Mouse (Mus musculus) MEL (cell line): ENCODE results near the gene Aox4.

ENCODE experiments used
- CTCF ChIP-seq, 3 experiments: IDR thresholded peaks in 2 of 3; conservative IDR thresholded peaks in 1 of 3; 2 replicates each; pipeline ENCODE4 v1.5.1; 2011 to 2012; ENCODE audit warnings: low read length in 3 of 3, low read depth in 2 of 3, mild to moderate bottlenecking in 2 of 3, improper control_type of control experiment in 1 of 3, inconsistent platforms in 1 of 3, mixed read lengths in 1 of 3, moderate library complexity in 1 of 3; ENCODE audit not compliant: control insufficient read depth in 1 of 3, insufficient read depth in 1 of 3, poor library complexity in 1 of 3, severe bottlenecking in 1 of 3
- ELF1 ChIP-seq: IDR thresholded peaks from 2 replicates; pipeline ENCODE4 v1.6.1; 2014; ENCODE audit warnings: low read depth, mild to moderate bottlenecking, inconsistent platforms, low read length, improper control_type of control experiment, moderate library complexity
- ETS1 ChIP-seq: IDR thresholded peaks from 2 replicates; pipeline ENCODE4 v1.6.1; 2012; ENCODE audit warnings: low read depth, mild to moderate bottlenecking, inconsistent platforms, low read length, improper control_type of control experiment, moderate library complexity
- GATA1 ChIP-seq: IDR thresholded peaks from 2 replicates; pipeline ENCODE4 v1.6.1; 2011; ENCODE audit warnings: low read depth, low read length, improper control_type of control experiment
- HCFC1 ChIP-seq: IDR thresholded peaks from 2 replicates; pipeline ENCODE4 v1.6.1; 2012; ENCODE audit warnings: low read depth, mild to moderate bottlenecking, inconsistent platforms, low read length, improper control_type of control experiment, moderate library complexity
- POLR2A ChIP-seq, 2 experiments: IDR thresholded peaks; 2 replicates each; pipeline ENCODE4 v1.6.1; 2011 to 2012; ENCODE audit warnings: low read length in 2 of 2, mild to moderate bottlenecking in 2 of 2, control low read depth in 1 of 2, improper control_type of control experiment in 1 of 2, low read depth in 1 of 2, moderate library complexity in 1 of 2; ENCODE audit not compliant: control insufficient read depth in 1 of 2, insufficient read depth in 1 of 2, poor library complexity in 1 of 2
- UBTF ChIP-seq: IDR thresholded peaks from 2 replicates; pipeline ENCODE4 v1.6.1; 2012; ENCODE audit warnings: low read depth, mild to moderate bottlenecking, inconsistent platforms, low read length, improper control_type of control experiment, moderate library complexity, borderline replicate concordance; ENCODE audit not compliant: insufficient read depth

- TF ChIP-seq ELF1: no peak
- TF ChIP-seq HCFC1: no peak
- TF ChIP-seq UBTF: no peak
- TF ChIP-seq POLR2A (IDR thresholded peaks at IDR 0.05; ENCODE audit: control insufficient read depth in 1 of 2, insufficient read depth in 1 of 2, low read depth in 1 of 2, low read length in 2 of 2, poor library complexity in 1 of 2): no peak
- TF ChIP-seq CTCF (IDR thresholded peaks at IDR 0.05 in 2 of 3, conservative IDR thresholded peaks at IDR 0.05 in 1 of 3; ENCODE audit: control insufficient read depth in 1 of 3, insufficient read depth in 1 of 3, low read depth in 2 of 3, low read length in 3 of 3, poor library complexity in 1 of 3, severe bottlenecking in 1 of 3): no peak
- no peak for TF ChIP-seq GATA1
- TF ChIP-seq ETS1: no peak
These were observed 105.3 kb downstream of the Aox4 start for GRCm38 (mm10) chr1:58315532-58315931.
